Mouse (Mus musculus): ENCODE measurements around the gene Ccdc33.

Ccdc33 gene

GRCm38 (mm10) chr9:58129508-58129907, 10.9 kb upstream of the Ccdc33 start:
- no peak for DNase-seq (ENCODE audit: low read depth)

GRCm38 (mm10) chr9:58128926-58129413, 10.3 kb upstream of the Ccdc33 start:
- no peak for DNase-seq (ENCODE audit: low read depth)

- DNase-seq (ENCODE audit: low read depth) = no peak
These were observed 7.2 kb upstream of the Ccdc33 start for GRCm38 (mm10) chr9:58125811-58126210.

- no peak for DNase-seq (ENCODE audit: low read depth)
These were observed 6.5 kb upstream of the Ccdc33 start for GRCm38 (mm10) chr9:58125085-58125484.

GRCm38 (mm10) chr9:58116024-58116651, 2.5 kb downstream of the Ccdc33 start:
- no peak for DNase-seq (ENCODE audit: low read depth)

- no peak for DNase-seq (ENCODE audit: low read depth)
These were observed 3.2 kb downstream of the Ccdc33 start for GRCm38 (mm10) chr9:58115297-58115925.

- no peak for DNase-seq (ENCODE audit: low read depth)
These were observed 4.6 kb downstream of the Ccdc33 start for GRCm38 (mm10) chr9:58114019-58114418.

- no peak for DNase-seq (ENCODE audit: low read depth)
These were observed 5.2 kb downstream of the Ccdc33 start for GRCm38 (mm10) chr9:58113279-58113884.

GRCm38 (mm10) chr9:58112866-58113278, 5.8 kb downstream of the Ccdc33 start:
- DNase-seq (ENCODE audit: low read depth) = no peak

GRCm38 (mm10) chr9:58112321-58112751, 6.3 kb downstream of the Ccdc33 start:
- no peak for DNase-seq (ENCODE audit: low read depth)

- no peak for DNase-seq (ENCODE audit: low read depth)
These were observed 7.2 kb downstream of the Ccdc33 start for GRCm38 (mm10) chr9:58111431-58111830.

- no peak for DNase-seq (ENCODE audit: low read depth)
These were observed 7.8 kb downstream of the Ccdc33 start for GRCm38 (mm10) chr9:58110787-58111186.

GRCm38 (mm10) chr9:58107494-58107893, 11.1 kb downstream of the Ccdc33 start:
- no peak for DNase-seq (ENCODE audit: low read depth)

- DNase-seq (ENCODE audit: low read depth) = no peak
These were observed 12.9 kb downstream of the Ccdc33 start for GRCm38 (mm10) chr9:58105595-58106169.

- DNase-seq (ENCODE audit: low read depth) = no peak
These were observed 15.0 kb downstream of the Ccdc33 start for GRCm38 (mm10) chr9:58103647-58104046.

- DNase-seq (ENCODE audit: low read depth) = no peak
These were observed 16.6 kb downstream of the Ccdc33 start for GRCm38 (mm10) chr9:58102013-58102412.

GRCm38 (mm10) chr9:58099836-58100565, 18.6 kb downstream of the Ccdc33 start:
- DNase-seq (ENCODE audit: low read depth) = no peak

- no peak for DNase-seq (ENCODE audit: low read depth)
These were observed 21.9 kb downstream of the Ccdc33 start for GRCm38 (mm10) chr9:58096629-58097301.

- no peak for DNase-seq (ENCODE audit: low read depth)
These were observed 22.6 kb downstream of the Ccdc33 start for GRCm38 (mm10) chr9:58095977-58096376.

- DNase-seq (ENCODE audit: low read depth) = no peak
These were observed 24.8 kb downstream of the Ccdc33 start for GRCm38 (mm10) chr9:58093776-58094175.

- DNase-seq (ENCODE audit: low read depth) = no peak
These were observed 25.9 kb downstream of the Ccdc33 start for GRCm38 (mm10) chr9:58092581-58093269.
